Mouse (Mus musculus): Measurements from ENCODE around the gene Acer3. TPM values are rescaled to one million over a fixed set of nuclear protein-coding genes. Genes with fewer than 3 reads are reported as not detected.
A peak's percentile ranks its signal among the peaks of the same experiment; 100 is the strongest.

Acer3 gene
- polyA plus RNA-seq, 1 experiment = 6.7 TPM

GRCm38 (mm10) chr7:98164382-98164998 lies 156.5 kb downstream of the Acer3 start:
- Histone ChIP-seq H3K27me3 (ENCODE audit: control insufficient read depth, insufficient read depth, low read length) (no peaks in the 10 kb centered on the region), H3K4me1 (replicated peaks; ENCODE audit: control insufficient read depth, insufficient read depth, low read length) (peaks cover 22% of the 10 kb centered on the region), H3K36me3 (ENCODE audit: control insufficient read depth, insufficient read depth, low read length) (no peaks in the 10 kb centered on the region), H3K4me3 (ENCODE audit: control insufficient read depth, insufficient read depth, low read length) (no peak overlapping the region), H3K27ac (ENCODE audit: control insufficient read depth, insufficient read depth, low read length) (no peak overlapping the region)
- 52% methylated on average over 9 of the region's 9 CpGs for WGBS
- TF ChIP-seq POLR2A (IDR thresholded peaks at IDR 0.05; ENCODE audit: control insufficient read depth, extremely low read depth, insufficient read depth, low read length, poor library complexity) = no peak
- TF ChIP-seq CTCF (IDR thresholded peaks at IDR 0.05; ENCODE audit: borderline replicate concordance, control insufficient read depth, extremely low read depth, insufficient read depth, low read length, poor library complexity) = no peak
- peak; percentile 54 for DNase-seq

- peaks cover 22% of the 10 kb centered on the region for H3K4me1 ChIP-seq (replicated peaks; ENCODE audit: control insufficient read depth, insufficient read depth, low read length)
- no peaks in the 10 kb centered on the region for H3K36me3 ChIP-seq (ENCODE audit: control insufficient read depth, insufficient read depth, low read length)
- TF ChIP-seq CTCF (IDR thresholded peaks at IDR 0.05; ENCODE audit: borderline replicate concordance, control insufficient read depth, extremely low read depth, insufficient read depth, low read length, poor library complexity) (no peak), POLR2A (IDR thresholded peaks at IDR 0.05; ENCODE audit: control insufficient read depth, extremely low read depth, insufficient read depth, low read length, poor library complexity) (no peak)
- no peaks in the 10 kb centered on the region for H3K27me3 ChIP-seq (ENCODE audit: control insufficient read depth, insufficient read depth, low read length)
- DNase-seq = no peak
- 65% methylated on average over 3 of the region's 3 CpGs for WGBS
- no peak overlapping the region for H3K4me3 ChIP-seq (ENCODE audit: control insufficient read depth, insufficient read depth, low read length)
- no peak overlapping the region for H3K27ac ChIP-seq (ENCODE audit: control insufficient read depth, insufficient read depth, low read length)
Measured at GRCm38 (mm10) chr7:98163700-98164099, 157.3 kb downstream of the Acer3 start.

GRCm38 (mm10) chr7:98162239-98162638 lies 158.8 kb downstream of the Acer3 start:
- no peaks in the 10 kb centered on the region for H3K36me3 ChIP-seq (ENCODE audit: control insufficient read depth, insufficient read depth, low read length)
- H3K4me3 ChIP-seq (ENCODE audit: control insufficient read depth, insufficient read depth, low read length) = no peak overlapping the region
- TF ChIP-seq CTCF (IDR thresholded peaks at IDR 0.05; ENCODE audit: borderline replicate concordance, control insufficient read depth, extremely low read depth, insufficient read depth, low read length, poor library complexity) (no peak), POLR2A (IDR thresholded peaks at IDR 0.05; ENCODE audit: control insufficient read depth, extremely low read depth, insufficient read depth, low read length, poor library complexity) (no peak)
- WGBS = 89% methylated on average over 6 of the region's 6 CpGs
- no peak overlapping the region for H3K27ac ChIP-seq (ENCODE audit: control insufficient read depth, insufficient read depth, low read length)
- no peak for DNase-seq
- H3K4me1 ChIP-seq (replicated peaks; ENCODE audit: control insufficient read depth, insufficient read depth, low read length) = peaks cover 22% of the 10 kb centered on the region
- H3K27me3 ChIP-seq (ENCODE audit: control insufficient read depth, insufficient read depth, low read length) = no peaks in the 10 kb centered on the region

- H3K36me3 ChIP-seq (ENCODE audit: control insufficient read depth, insufficient read depth, low read length) = no peaks in the 10 kb centered on the region
- no peaks in the 10 kb centered on the region for H3K27me3 ChIP-seq (ENCODE audit: control insufficient read depth, insufficient read depth, low read length)
- TF ChIP-seq POLR2A (IDR thresholded peaks at IDR 0.05; ENCODE audit: control insufficient read depth, extremely low read depth, insufficient read depth, low read length, poor library complexity) = no peak
- no peak for TF ChIP-seq CTCF (IDR thresholded peaks at IDR 0.05; ENCODE audit: borderline replicate concordance, control insufficient read depth, extremely low read depth, insufficient read depth, low read length, poor library complexity)
- no peak for DNase-seq
- 65% methylated on average over 8 of the region's 8 CpGs for WGBS
- peaks cover 14% of the 10 kb centered on the region for H3K4me1 ChIP-seq (replicated peaks; ENCODE audit: control insufficient read depth, insufficient read depth, low read length)
- no peak overlapping the region for H3K4me3 ChIP-seq (ENCODE audit: control insufficient read depth, insufficient read depth, low read length)
- H3K27ac ChIP-seq (ENCODE audit: control insufficient read depth, insufficient read depth, low read length) = no peak overlapping the region
Measured at GRCm38 (mm10) chr7:98160041-98160740, 160.8 kb downstream of the Acer3 start.

GRCm38 (mm10) chr7:98158481-98158880 lies 162.5 kb downstream of the Acer3 start:
- DNase-seq = no peak
- WGBS = 80% methylated on average over 8 of the region's 8 CpGs
- H3K4me3 ChIP-seq (ENCODE audit: control insufficient read depth, insufficient read depth, low read length) = no peak overlapping the region
- TF ChIP-seq CTCF (IDR thresholded peaks at IDR 0.05; ENCODE audit: borderline replicate concordance, control insufficient read depth, extremely low read depth, insufficient read depth, low read length, poor library complexity) (no peak), POLR2A (IDR thresholded peaks at IDR 0.05; ENCODE audit: control insufficient read depth, extremely low read depth, insufficient read depth, low read length, poor library complexity) (no peak)
- no peak overlapping the region for H3K27ac ChIP-seq (ENCODE audit: control insufficient read depth, insufficient read depth, low read length)
- H3K27me3 ChIP-seq (ENCODE audit: control insufficient read depth, insufficient read depth, low read length) = no peaks in the 10 kb centered on the region
- H3K36me3 ChIP-seq (ENCODE audit: control insufficient read depth, insufficient read depth, low read length) = no peaks in the 10 kb centered on the region
- H3K4me1 ChIP-seq (replicated peaks; ENCODE audit: control insufficient read depth, insufficient read depth, low read length) = no peaks in the 10 kb centered on the region; the same call in 1 of the 2 replicates

- Histone ChIP-seq H3K4me3 (ENCODE audit: control insufficient read depth, insufficient read depth, low read length) (no peak overlapping the region), H3K27me3 (ENCODE audit: control insufficient read depth, insufficient read depth, low read length) (no peaks in the 10 kb centered on the region), H3K27ac (ENCODE audit: control insufficient read depth, insufficient read depth, low read length) (no peak overlapping the region), H3K36me3 (ENCODE audit: control insufficient read depth, insufficient read depth, low read length) (no peaks in the 10 kb centered on the region), H3K4me1 (replicated peaks; ENCODE audit: control insufficient read depth, insufficient read depth, low read length) (no peaks in the 10 kb centered on the region)
- no peak for TF ChIP-seq POLR2A (IDR thresholded peaks at IDR 0.05; ENCODE audit: control insufficient read depth, extremely low read depth, insufficient read depth, low read length, poor library complexity)
- no peak for TF ChIP-seq CTCF (IDR thresholded peaks at IDR 0.05; ENCODE audit: borderline replicate concordance, control insufficient read depth, extremely low read depth, insufficient read depth, low read length, poor library complexity)
- DNase-seq = no peak
- 82% methylated on average over 5 of the region's 5 CpGs for WGBS
Measured at GRCm38 (mm10) chr7:98157636-98158332, 163.2 kb downstream of the Acer3 start.

Other genes with a start within 250 kb of the Acer3 start
- 8.0 and 10.1 TPM in 2 replicates for gene Myo7a, start 201.7 kb downstream of the Acer3 start, polyA plus RNA-seq (2012; rRNA removed)
- gene Omp, start 175.7 kb downstream of the Acer3 start, polyA plus RNA-seq (2012; rRNA removed) = 1.8 TPM in 2 replicates
- gene Capn5, start 142.9 kb downstream of the Acer3 start, polyA plus RNA-seq (2012; rRNA removed) = 21.4 and 25.3 TPM in 2 replicates
- 0.34 and 0.40 TPM in 2 replicates for gene B3gnt6, start 121.7 kb downstream of the Acer3 start, polyA plus RNA-seq (2012; rRNA removed)
- gene Tsku, start 40.1 kb upstream of the Acer3 start, polyA plus RNA-seq (2012; rRNA removed) = 10.2 and 11.1 TPM in 2 replicates
- gene Gucy2d, start 119.2 kb upstream of the Acer3 start, polyA plus RNA-seq (2012; rRNA removed) = 0.14 and 0.22 TPM in 2 replicates
- gene Lrrc32, start 168.1 kb upstream of the Acer3 start, polyA plus RNA-seq (2012; rRNA removed) = 6.2 and 7.2 TPM in 2 replicates

Measured in thymus, adult 2 months (tissue).